Mouse (Mus musculus) cerebellum, adult 2 months (tissue): ENCODE measurements around the gene E2f3. TPM values are rescaled to one million over a fixed set of nuclear protein-coding genes. Genes with fewer than 3 reads are reported as not detected.

Source experiments
- DNase-seq, 2 experiments: peaks; one replicate each; pipeline ENCODE4 v3.0.0; 2021
- H3K27ac ChIP-seq: fragments of 200-500 bp; 2 replicates; pipeline ENCODE4 v1.5.1; 2012; ENCODE audit warnings: low read length, control low read depth, inconsistent platforms; ENCODE audit not compliant: insufficient read depth
- H3K27me3 ChIP-seq: fragments of 200-500 bp; 2 replicates; pipeline ENCODE4 v1.6.1; 2012; ENCODE audit warnings: inconsistent platforms, mild to moderate bottlenecking, low read length, moderate library complexity; ENCODE audit not compliant: control insufficient read depth, insufficient read depth
- H3K4me1 ChIP-seq: fragments of 200-500 bp; 2 replicates; pipeline ENCODE4 v1.6.1; 2011; ENCODE audit warnings: low read length; ENCODE audit not compliant: control insufficient read depth, insufficient read depth
- H3K4me3 ChIP-seq: fragments of 200-500 bp; replicated peaks from 2 replicates; pipeline ENCODE3; 2011; ENCODE audit warnings: mild to moderate bottlenecking, low read depth, low read length, control low read depth; ENCODE audit not compliant: insufficient read depth
- CTCF ChIP-seq: fragments of 200-500 bp; IDR thresholded peaks from 2 replicates; pipeline ENCODE4 v1.5.1; 2011; ENCODE audit warnings: low read depth, mild to moderate bottlenecking, control low read depth, low read length, moderate library complexity, borderline replicate concordance; ENCODE audit not compliant: insufficient read depth
- POLR2A ChIP-seq: fragments of 200-500 bp; IDR thresholded peaks from 2 replicates; pipeline ENCODE4 v1.6.1; 2011; ENCODE audit warnings: low read length, control low read depth, borderline replicate concordance; ENCODE audit not compliant: insufficient read depth
- WGBS: fragments of 180-500 bp; shearing (Covaris S2); methylation state at CpG from one replicate; pipeline ENCODE4 v1.1.7; 2018; 5-methylcytosine and 5-hydroxymethylcytosine counted together
- polyA plus RNA-seq: library from polyadenylated mRNA; depleted of rRNA; stranded (reverse); fragments of >200 nt; gene quantifications from 2 replicates; pipeline ENCODE4 v1.2.3, GENCODE M21; 2012

E2f3 gene
- polyA plus RNA-seq, 1 experiment, result 10.9 TPM

DNA sequence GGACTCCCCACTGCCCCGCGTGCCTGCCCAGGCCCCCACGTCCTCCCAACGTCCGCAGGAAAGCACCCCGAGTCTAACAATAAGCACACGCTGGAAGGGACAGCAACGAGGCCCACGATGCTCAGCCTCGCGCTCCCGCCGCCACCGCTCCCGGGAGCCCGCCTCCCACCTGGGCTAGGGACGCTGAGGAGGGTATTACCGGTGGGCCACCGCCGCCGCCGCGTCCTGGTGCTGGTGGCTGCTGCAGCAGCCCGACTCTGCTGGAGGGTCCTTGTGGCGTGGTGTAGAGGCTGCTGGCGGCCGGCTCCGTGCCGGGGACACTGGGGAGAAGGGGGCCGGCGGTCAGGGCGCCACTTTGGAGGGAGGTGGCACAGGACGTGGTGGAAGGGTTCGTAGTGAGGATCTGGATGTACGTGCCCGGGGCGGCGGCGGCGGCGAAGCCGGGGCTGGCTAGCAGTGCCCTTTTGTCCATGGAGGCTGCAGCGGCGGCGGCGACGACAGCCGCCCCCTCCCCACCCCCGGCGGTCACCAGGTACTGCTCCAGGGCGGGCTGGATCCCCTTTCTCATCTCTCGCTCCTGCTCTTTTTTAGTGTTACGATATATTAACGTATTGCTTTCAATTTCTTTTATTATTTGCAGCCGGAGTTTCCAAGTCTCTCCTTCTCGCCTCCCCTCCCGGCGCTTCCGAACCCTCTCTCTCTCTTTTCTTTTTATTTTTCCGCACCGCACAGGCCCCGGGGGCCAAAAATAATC, 585 bp downstream of the E2f3 start:
- peak overlapping the region; percentile 61 for H3K4me3 ChIP-seq
- H3K4me1 ChIP-seq, result no peaks in the 10 kb centered on the region
- WGBS, result under 1% methylated on average over 62 of the region's 62 CpGs
- H3K27ac ChIP-seq, result no peak overlapping the region
- H3K27me3 ChIP-seq, result no peaks in the 10 kb centered on the region
- no peak for TF ChIP-seq CTCF
- TF ChIP-seq POLR2A, result no peak
- peak; percentile 40 to 41 for DNase-seq

GRCm38 (mm10) chr13:29984286-29985100, 1.4 kb downstream of the E2f3 start:
- Histone ChIP-seq H3K27me3 (no peaks in the 10 kb centered on the region), H3K27ac (no peak overlapping the region), H3K4me3 (peak overlapping the region; percentile 61), H3K4me1 (no peaks in the 10 kb centered on the region)
- TF ChIP-seq POLR2A, result no peak
- no peak for TF ChIP-seq CTCF
- 1% methylated on average over 42 of the region's 69 CpGs for WGBS
- DNase-seq, result peak; percentile 66 to 71

DNA sequence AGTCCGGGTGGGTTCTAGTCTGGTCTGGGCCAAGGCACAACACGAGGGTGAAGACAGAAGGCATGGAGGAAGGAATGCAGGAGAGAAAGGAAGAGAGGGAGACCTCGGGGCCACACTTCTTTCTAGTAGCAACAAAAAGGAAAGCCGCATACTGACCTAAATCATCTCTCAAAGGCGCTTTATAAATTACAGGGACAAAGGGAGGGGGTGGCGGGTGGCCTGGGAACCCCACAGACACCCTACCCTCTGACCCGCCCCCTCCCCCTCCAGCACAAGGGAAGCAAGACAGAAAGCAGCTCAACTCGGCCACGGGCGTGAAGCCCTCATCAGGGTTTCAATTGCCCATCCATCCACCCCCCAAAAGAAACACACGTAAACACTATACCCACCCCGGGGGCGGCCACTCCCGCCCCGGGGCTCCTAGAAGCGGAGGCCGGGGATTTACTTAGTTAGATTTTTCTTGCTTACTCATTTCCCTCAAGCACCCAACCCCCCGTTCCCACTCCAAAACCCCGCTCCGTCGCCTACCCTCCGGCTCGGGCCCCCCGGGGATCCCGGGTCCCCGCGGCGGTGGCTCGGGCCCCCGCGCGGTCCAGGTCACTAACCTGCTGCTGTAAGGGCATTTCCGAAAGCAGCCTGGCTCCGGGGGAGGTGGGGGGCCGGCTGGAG, 2.2 kb downstream of the E2f3 start:
- no peak overlapping the region; the same call in 1 of the 2 replicates for H3K27ac ChIP-seq
- WGBS, result 2% methylated on average over 34 of the region's 35 CpGs

GRCm38 (mm10) chr13:29983037-29983436, 2.8 kb downstream of the E2f3 start:
- peak in 1 of 2 experiments; percentile 31 for DNase-seq
- Histone ChIP-seq H3K4me1 (no peaks in the 10 kb centered on the region), H3K27ac (no peak overlapping the region), H3K27me3 (no peaks in the 10 kb centered on the region), H3K4me3 (peak overlapping the region; percentile 61)
- 30% methylated on average over 6 of the region's 6 CpGs for WGBS
- TF ChIP-seq CTCF (0 out of 2 replicates have a peak, but pooled peaks have one; percentile 12), POLR2A (no peak)

More for the DNA sequence above, 2.2 kb downstream of the E2f3 start:
- TF ChIP-seq POLR2A, result no peak
- Histone ChIP-seq H3K4me1 (no peaks in the 10 kb centered on the region), H3K4me3 (peak overlapping the region; percentile 61), H3K27me3 (no peaks in the 10 kb centered on the region)
- peak; percentile 13 to 19 for DNase-seq

- H3K4me1 ChIP-seq, result peaks cover 2% of the 10 kb centered on the region; the same call in 1 of the 2 replicates
- no peaks in the 10 kb centered on the region for H3K27me3 ChIP-seq
- TF ChIP-seq CTCF, result no peak
- TF ChIP-seq POLR2A, result no peak
- no peak overlapping the region for H3K27ac ChIP-seq
- DNase-seq, result no peak
- WGBS, result 77% methylated on average over 3 of the region's 3 CpGs
- H3K4me3 ChIP-seq, result no peak overlapping the region
These were observed 3.5 kb downstream of the E2f3 start for GRCm38 (mm10) chr13:29982400-29982799.

DNA sequence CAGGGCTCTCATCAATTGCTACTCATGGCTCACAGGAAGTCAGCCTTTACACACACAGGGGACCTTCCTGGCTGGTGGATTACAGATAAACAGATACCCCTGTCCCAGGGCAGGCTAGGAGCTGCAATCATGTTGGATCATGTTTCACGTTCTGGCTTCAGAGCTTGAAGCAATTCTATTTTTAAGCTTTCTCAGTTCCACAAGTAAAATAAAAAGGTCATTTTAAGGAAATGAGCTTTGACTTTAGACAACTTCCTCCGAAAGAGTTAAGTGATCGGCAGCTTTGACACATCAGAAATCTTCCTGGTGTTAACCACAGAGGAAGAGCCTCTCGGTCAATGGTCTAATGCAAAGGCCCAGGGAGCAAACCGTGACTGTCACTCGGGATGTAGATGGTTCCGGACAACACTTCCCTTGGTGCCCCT, 6.7 kb downstream of the E2f3 start:
- TF ChIP-seq CTCF (no peak), POLR2A (no peak)
- Histone ChIP-seq H3K4me3 (no peak overlapping the region), H3K27ac (0 out of 2 replicates have a peak overlapping the region, but pooled peaks have one; percentile 27), H3K4me1 (peaks cover 6% of the 10 kb centered on the region), H3K27me3 (no peaks in the 10 kb centered on the region)
- WGBS, result 93% methylated on average over 7 of the region's 7 CpGs
- no peak for DNase-seq

DNA sequence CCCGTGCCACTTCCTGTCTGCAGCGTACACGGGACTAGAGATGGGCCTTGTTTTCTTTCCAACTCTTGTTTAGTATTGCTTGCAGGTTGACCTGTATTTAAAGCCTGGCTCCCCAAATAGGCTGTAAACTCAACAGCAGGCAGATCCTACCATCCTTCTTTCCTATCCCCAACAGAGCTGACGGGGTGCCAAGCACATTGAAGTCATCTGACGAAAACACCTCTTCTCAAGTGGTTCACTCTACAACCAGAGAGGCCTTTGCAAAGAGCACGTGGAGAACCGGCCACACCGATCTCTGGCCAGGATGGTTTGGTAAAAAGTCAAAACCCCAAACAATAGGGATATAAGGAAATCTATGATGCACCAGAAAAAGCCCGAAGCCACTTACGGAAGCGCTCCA, 8.5 kb downstream of the E2f3 start:
- peak in 1 of 2 experiments; percentile 21 for DNase-seq
- 68% methylated on average over 11 of the region's 11 CpGs for WGBS
- Histone ChIP-seq H3K4me1 (peaks cover 6% of the 10 kb centered on the region), H3K4me3 (no peak overlapping the region), H3K27me3 (no peaks in the 10 kb centered on the region), H3K27ac (no peak overlapping the region)
- TF ChIP-seq POLR2A (no peak), CTCF (no peak)
